Mouse (Mus musculus): ENCODE results near the gene C130074G19Rik.

The C130074G19Rik gene

DNA sequence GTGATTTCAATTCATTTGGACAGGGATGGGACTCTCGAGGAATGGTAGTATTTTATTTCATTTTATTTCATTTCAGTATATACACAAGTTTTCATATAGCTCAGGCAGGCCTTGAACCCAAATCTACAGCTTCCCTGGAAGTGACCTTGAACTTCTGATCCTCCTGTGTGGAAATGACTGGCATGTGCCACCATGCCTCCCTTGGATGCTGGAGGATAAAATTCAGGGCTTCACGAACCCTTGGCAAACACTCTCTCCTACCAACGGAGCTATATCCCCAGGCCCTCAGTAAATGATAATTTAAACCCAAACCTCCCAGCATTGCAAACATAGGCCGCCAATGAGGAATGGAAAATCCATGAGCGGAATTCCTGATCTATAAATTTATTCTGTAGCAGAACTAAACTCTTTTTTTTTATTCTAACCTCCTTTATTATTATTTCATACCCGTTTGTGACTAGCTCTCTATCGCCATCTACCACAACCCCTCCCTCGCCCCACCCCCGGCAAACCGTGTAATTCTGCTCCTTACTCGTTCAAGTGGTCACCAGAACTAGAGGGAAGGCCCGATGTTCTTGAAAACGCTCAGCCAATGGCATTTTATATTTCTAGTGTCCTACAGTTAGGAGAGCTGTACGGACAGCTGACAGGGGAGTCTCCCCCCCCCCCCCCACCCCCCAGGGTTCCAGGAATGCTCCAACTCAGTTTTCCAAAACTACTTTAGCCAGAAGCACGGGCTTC is 38.5 kb downstream of the C130074G19Rik start:
- no peak for DNase-seq (ENCODE audit: low spot score in 2 of 2)

DNA sequence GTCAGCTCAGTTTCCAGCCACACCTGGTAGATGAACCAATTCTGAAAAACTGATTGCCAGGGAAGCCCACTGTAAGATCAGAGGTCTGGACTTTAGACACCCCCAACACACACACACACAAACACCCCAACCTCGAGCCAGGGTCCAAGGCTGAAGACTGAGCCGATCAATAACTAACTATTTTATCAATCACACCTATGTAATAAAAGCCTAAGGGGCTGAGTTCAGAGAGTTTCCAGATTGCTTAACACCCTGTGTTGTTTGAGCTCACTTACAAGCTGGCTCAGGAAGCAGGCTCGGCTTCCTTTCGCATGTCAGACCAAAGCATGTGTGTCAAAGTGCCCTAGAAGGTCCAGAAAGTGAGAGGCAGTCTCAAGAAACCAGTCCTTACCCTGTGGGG is 45.4 kb downstream of the C130074G19Rik start:
- no peak for DNase-seq (ENCODE audit: low spot score in 2 of 2)

DNA sequence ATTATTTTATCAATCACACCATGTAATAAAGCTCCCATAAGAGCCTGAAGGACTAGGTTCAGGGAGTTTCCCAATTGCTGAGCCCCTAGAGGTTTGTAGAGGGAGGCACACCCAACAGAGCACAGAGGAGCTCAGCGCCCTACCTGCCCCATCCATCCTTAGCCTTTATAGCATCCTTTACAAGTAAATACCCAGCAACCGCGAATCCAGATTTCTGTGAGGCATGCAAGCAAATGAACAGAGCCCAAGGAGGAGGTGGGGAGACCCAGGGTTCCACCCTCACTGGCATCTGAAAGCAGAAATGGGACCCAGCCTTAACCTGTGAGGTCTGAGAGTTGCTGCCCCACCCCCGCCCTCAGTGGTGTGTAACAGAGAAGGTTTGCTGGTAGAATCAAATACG is 46.7 kb downstream of the C130074G19Rik start:
- no peak for DNase-seq (ENCODE audit: low spot score in 2 of 2)

DNA sequence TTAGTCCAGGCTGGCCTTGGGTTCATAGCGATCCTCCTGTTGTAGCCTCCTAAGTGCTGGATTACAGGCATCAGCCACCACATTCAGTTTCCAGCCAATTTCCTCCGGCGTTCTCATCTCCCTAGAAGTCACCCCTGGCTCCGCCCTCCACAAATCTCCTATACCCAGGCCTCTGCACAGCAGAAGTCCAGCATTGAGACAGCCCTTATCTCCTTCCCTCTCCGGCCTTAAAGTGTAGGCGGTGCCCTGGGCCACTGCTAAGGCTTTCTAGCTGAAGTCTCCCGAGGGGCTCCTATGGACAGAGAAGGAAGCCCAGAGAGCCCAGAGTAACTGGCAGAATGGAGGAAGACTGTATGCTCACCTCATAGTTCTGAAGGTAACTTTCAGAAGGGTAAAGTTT is 49.5 kb downstream of the C130074G19Rik start:
- DNase-seq (ENCODE audit: low spot score in 2 of 2), result no peak

DNA sequence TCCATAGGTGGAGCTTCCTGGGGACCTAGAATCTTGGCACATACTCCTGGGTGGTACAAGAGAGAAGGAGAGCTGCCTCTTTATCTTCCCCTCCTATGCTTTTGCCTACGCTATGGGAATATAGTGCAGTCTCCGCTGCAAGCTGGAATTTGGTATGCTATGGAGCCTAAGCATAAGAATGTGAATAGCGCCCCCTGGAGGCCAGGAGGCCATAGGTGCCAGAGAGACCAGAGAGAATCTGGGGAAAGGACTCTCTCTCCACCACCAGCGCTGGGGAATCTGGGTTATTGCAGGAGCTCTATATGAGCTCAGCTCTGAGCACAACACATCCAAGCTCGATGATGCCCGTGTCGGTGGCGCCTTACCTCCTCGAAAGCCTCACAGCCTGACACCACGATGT is 50.8 kb downstream of the C130074G19Rik start:
- DNase-seq (ENCODE audit: low spot score in 2 of 2), result no peak

DNA sequence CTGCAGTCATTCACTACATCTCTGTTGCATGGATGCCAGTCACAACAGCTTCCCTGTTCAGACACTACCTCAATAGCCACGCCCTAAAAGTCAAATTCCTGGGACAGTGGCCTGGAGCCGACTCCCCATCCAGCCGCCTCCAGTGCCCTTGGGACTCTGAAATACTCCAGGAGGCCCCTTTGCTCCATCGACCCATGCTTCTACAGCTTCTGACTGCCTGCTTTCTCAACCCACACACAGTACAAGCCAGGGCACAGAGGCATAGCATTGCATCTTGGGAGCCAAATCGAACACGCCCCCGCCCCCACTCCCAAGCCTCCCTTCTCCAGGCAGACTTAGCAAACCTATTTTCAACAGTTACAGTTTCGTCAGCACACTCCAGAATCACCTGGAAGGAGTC is 53.1 kb downstream of the C130074G19Rik start:
- no peak for DNase-seq (ENCODE audit: low spot score in 2 of 2)

DNA sequence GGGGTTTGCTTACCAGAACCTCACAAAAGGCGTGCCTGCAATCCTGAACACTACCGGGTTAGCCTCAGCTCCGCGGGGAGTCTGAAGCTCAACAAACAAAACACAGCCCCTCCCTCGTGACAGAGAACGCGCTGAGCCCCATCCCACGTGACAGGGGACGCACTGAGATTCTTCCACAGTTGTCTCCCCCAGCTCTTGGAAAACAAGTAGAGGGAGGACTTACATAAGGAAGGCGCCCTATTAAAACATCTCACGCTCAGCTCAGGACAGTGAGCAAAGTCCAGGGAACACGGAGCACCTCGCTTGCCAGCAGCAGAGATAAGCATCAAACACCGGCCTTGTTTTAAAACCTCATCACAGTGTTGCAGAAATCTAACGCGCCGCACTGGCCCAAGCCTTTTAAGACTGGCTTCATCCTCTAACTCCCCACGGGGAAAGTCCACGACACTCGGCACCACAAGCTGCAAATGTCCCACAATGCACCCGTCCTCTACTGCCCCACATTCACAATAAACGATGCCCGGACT is 55.8 kb downstream of the C130074G19Rik start:
- DNase-seq (ENCODE audit: low spot score in 2 of 2), result no peak

DNA sequence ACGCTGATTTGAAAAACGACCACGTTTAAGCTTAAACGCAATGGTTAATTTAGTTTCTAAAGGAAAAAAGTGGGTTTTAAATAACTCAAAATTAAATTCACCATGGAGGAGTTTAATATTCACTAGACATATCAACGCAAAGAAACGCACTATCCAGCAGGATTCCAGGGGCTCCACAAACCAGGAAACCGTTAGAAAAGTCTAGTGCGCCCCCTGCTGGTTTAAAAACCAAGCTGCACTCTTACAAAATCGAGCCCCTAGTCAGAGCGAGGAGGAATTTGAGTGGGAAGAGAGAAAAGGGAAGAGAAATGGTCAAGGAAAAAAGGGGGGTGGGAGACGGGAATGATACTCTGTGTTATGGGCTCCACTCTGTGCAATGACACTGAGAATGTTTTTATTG is 57.9 kb downstream of the C130074G19Rik start:
- no peak for DNase-seq (ENCODE audit: low spot score in 2 of 2)

DNA sequence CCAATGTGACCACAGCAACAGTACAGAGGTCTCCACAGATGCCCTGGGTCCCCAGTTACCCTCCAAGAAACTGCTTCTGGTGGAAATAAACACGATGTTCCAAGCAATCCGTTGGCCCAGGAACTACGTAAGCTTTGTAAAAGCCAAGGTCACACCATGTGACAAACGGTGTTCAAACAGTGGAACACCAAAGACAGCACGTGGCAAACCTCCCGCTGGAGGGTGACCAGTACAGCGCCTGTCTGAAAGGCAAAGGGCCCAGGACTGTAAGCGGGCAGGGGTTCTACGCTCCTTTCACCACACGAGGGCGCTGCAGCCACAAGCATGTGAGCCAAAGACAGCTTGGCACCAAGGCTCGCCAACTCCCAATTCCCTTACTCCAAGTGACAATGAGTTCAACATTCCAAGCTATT is 58.6 kb downstream of the C130074G19Rik start:
- peak; percentile 84 for DNase-seq (ENCODE audit: low spot score in 2 of 2)

DNA sequence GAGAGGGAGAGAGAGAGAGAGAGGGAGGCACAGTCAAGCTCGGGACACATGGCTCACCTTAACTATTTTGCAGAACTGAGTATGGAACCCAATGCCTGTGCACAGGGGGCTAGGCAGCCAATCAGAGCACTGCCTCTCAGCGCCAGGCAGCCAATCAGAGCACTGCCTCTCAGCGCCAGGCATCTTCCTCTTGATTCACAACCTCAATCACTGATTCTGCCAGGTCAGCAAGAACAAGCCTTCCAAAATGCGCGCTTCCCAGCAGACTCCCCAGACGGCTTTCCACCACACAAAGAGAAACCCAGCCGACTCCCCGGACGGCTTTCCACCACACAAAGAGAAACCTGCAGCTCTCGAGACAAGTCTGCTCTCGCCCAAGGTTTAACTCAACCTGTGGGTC is 60.3 kb downstream of the C130074G19Rik start:
- peak in 1 of 2 experiments; percentile 15 for DNase-seq (ENCODE audit: low spot score in 2 of 2)
